Mouse (Mus musculus): ENCODE data around the gene Ajm1.

- TF ChIP-seq POLR2A (IDR thresholded peaks at IDR 0.05; ENCODE audit: insufficient read depth, low read depth, low read length) = no peak
- TF ChIP-seq CTCF (IDR thresholded peaks at IDR 0.05; ENCODE audit: insufficient read depth, low read depth, low read length) = no peak
Observed at GRCm38 (mm10) chr2:25536531-25536930, 45.0 kb downstream of the Ajm1 start.
